Mouse (Mus musculus) heart, embryonic 13.5 days (tissue): ENCODE measurements around the gene Eno1. TPM values are rescaled to one million over a fixed set of nuclear protein-coding genes. Genes with fewer than 3 reads are reported as not detected.

Experiments used
- ATAC-seq: fragments of 200-750 bp; cut with Nextera tagmentation; 2 replicates; pipeline ENCODE4 v1.8.0; 2017; ENCODE audit warnings: moderate TSS enrichment; ENCODE audit not compliant: insufficient number of reproducible peaks, low FRiP score, low TSS enrichment; ENCODE audit errors: extremely low read depth
- H3K27ac ChIP-seq: fragments of 300-500 bp; sonication (generic); replicated peaks from 2 replicates; pipeline ENCODE4 v1.5.1; 2015; ENCODE audit warnings: moderate library complexity, mild to moderate bottlenecking, inconsistent platforms
- H3K27me3 ChIP-seq: fragments of 300-500 bp; sonication (generic); replicated peaks from 2 replicates; pipeline ENCODE4 v1.6.1; 2015; ENCODE audit warnings: mild to moderate bottlenecking, inconsistent platforms
- H3K36me3 ChIP-seq: fragments of 300-500 bp; sonication (generic); 2 replicates; pipeline ENCODE4 v1.6.1; 2015; ENCODE audit warnings: mild to moderate bottlenecking, inconsistent platforms
- H3K4me1 ChIP-seq: fragments of 300-500 bp; sonication (generic); 2 replicates; pipeline ENCODE4 v1.6.1; 2015; ENCODE audit warnings: inconsistent platforms
- H3K4me2 ChIP-seq: fragments of 300-500 bp; sonication (generic); 2 replicates; pipeline ENCODE4 v1.6.1; 2015; ENCODE audit warnings: inconsistent platforms, mild to moderate bottlenecking, moderate library complexity
- H3K4me3 ChIP-seq: fragments of 300-500 bp; sonication (generic); 2 replicates; pipeline ENCODE4 v1.5.1; 2015; ENCODE audit warnings: moderate library complexity, mild to moderate bottlenecking, inconsistent platforms
- H3K9ac ChIP-seq: fragments of 300-500 bp; sonication (generic); 2 replicates; pipeline ENCODE4 v1.6.1; 2015; ENCODE audit warnings: inconsistent platforms, mild to moderate bottlenecking, moderate library complexity
- H3K9me3 ChIP-seq: fragments of 300-500 bp; sonication (generic); 2 replicates; pipeline ENCODE4 v1.6.1; 2016; ENCODE audit warnings: inconsistent platforms
- WGBS: fragments of 180-500 bp; shearing (Covaris S2); methylation state at CpG from one replicate; pipeline ENCODE4 v1.1.7; 2015; ENCODE audit warnings: mixed read lengths; 5-methylcytosine and 5-hydroxymethylcytosine counted together
- polyA plus RNA-seq: library from polyadenylated mRNA; unstranded; fragments of >200 nt; fragmentation: Nextera tagmentation; extraction: Ambion mirVana; gene quantifications from 2 replicates; pipeline ENCODE4 v1.2.1, GENCODE M21; 2015

Eno1 gene
- polyA plus RNA-seq, 1 experiment from 2014 or later: 1,911 TPM

DNA sequence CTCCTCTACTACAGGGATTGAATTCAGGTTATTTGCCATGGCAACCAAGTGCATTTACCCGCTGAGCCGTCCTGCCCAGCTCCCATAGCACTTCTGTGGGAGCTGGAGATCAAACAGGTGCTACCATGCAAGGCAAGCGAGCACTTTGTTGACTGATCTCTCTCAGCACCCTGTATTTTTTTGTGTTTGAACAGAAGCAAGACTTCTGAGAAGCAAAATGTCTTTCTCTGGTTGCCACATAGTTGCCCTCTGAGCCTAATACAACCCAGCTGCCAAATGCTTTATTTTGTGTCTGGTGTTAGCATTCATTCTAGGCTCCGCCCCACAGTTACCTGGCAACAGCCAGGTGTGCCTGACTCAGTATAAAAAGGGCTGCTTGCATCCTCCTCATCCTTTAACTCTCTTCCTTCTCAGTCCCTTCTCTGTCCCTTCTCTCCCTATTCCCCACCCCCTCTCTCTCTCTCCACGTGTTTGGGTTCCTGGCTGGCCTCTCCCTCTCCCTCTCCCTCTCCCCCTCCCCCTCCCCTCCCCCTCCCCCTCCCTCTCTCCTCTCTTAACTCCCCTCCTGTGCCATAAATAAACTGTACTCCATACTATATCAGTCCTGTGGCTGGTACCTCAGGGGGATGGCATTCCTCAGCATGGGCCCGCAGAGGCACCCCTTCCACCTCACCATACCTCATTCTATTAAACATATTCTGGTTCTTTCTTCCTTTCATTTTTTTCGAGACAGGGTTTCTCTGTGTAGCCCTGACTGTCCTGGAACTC is 7.8 kb upstream of the Eno1 start:
- WGBS: 46% methylated on average over 7 of the region's 7 CpGs
- ATAC-seq: peak; percentile 45
- Histone ChIP-seq H3K27me3 (no peaks in the 10 kb centered on the region), H3K4me2 (no peak overlapping the region), H3K9me3 (no peaks in the 10 kb centered on the region), H3K36me3 (no peaks in the 10 kb centered on the region), H3K4me1 (peaks cover 49% of the 10 kb centered on the region), H3K4me3 (no peak overlapping the region), H3K27ac (peak overlapping the region; percentile 53), H3K9ac (no peak overlapping the region; the same call in 1 of the 2 replicates)

DNA sequence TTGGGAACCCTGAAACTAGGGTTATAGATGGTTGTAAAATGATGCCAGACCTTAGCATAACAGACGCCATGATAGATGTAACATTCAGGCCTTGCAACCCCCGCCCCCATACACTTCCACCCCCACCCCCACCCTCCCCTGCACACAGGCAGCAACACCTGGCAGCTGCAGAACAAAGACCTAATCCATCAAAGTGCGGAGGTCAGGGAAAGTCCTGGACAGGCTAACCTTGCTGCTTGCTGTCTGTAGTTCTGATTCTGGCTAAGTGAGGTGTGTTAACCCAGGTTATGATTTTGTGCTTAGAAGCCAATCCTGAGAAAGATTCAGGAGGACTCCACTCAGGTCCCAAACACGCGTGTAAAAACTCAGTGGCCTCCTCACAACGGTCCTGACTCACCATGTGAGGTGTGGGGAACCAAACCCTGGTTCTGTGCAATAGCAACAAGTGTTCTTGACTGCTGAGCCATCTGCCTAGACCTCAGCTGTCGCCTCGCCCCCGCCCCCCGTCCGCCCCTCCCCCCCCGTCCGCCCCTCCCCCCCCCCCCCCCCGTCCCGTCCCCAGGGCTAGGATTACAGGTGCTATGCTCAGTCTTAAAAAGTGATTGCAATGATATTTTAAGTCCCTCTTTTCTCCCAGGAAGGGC is 6.7 kb upstream of the Eno1 start:
- no peak overlapping the region; the same call in 1 of the 2 replicates for H3K9ac ChIP-seq
- no peaks in the 10 kb centered on the region for H3K27me3 ChIP-seq
- ATAC-seq: no peak
- no peaks in the 10 kb centered on the region for H3K9me3 ChIP-seq
- H3K4me1 ChIP-seq: peaks cover 56% of the 10 kb centered on the region
- no peaks in the 10 kb centered on the region for H3K36me3 ChIP-seq
- H3K4me2 ChIP-seq: no peak overlapping the region
- WGBS: 26% methylated on average over 14 of the region's 15 CpGs
- peak overlapping the region; percentile 79 for H3K27ac ChIP-seq
- H3K4me3 ChIP-seq: no peak overlapping the region

DNA sequence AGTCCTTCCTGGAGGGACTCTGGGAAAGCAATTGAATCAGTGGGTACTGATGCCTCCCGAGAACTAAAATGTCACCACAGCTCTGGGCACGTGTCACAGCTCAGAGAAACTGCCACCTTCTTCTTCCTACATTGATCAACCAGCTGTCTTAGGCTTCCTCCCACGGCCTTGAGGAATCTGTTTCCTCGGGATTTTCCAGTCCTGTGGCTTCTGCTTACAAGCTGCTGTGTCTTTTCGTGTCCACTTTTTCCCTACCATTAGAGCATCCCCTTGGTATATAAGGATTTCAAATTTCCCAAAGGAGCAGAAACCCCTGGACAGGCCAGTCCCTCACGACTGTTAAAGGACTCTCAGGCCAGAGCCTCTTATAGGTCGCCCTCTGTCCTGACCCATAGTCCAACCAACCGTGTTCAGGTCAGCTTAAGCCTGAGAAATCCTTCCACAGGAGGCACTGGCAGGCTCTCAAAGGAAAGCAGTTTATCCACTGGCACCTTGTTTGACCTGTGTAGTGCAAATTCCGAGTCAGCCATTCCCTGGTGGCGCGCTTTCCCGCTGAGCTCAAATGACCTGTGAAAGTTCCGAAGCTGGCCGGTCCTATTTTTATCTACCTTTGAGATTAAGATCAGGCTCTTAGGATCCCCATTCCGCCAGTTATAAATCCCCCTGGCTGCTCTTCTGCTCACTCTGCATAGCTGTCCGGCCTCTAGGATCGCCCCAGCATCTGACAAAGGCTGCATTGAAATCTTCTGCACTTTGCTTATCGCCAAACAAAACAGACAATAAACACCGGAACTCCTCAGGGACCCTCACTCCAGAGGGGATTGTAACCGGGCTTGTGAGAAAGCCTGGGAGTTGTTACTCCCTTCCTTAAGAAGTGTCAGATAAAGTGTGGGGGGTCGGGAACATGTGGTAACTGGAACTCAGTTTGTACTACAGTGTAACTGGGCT is 5.8 kb upstream of the Eno1 start:
- Histone ChIP-seq H3K27me3 (no peaks in the 10 kb centered on the region), H3K9me3 (no peaks in the 10 kb centered on the region), H3K27ac (peak overlapping the region; percentile 79), H3K4me1 (peaks cover 63% of the 10 kb centered on the region), H3K9ac (peak overlapping the region; percentile 69), H3K36me3 (no peaks in the 10 kb centered on the region), H3K4me3 (no peak overlapping the region), H3K4me2 (peak overlapping the region; percentile 45)
- no peak for ATAC-seq
- WGBS: 14% methylated on average over 21 of the region's 21 CpGs

DNA sequence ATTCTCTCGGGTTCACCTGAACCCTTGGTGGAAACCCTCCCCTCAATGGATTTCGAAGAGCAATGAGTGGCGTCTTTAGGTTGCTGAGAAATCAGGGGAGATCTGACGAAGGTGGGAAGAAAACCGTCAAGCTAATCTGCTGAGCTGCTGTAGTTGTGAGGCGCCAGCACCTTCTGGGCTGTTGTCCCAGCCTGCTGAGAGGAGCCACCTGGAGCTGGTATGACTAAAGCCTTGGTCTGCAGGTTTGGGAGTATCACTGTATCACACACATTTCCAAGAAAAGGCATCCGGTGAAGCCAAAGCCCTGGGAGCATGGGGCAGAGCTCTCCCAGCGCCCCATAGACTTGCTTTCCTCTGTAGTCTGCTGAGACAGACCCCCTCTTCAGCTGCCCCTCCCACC is 4.7 kb upstream of the Eno1 start:
- Histone ChIP-seq H3K4me1 (peaks cover 66% of the 10 kb centered on the region), H3K9me3 (no peaks in the 10 kb centered on the region), H3K27ac (no peak overlapping the region), H3K4me3 (no peak overlapping the region), H3K36me3 (no peaks in the 10 kb centered on the region), H3K4me2 (no peak overlapping the region), H3K27me3 (no peaks in the 10 kb centered on the region), H3K9ac (no peak overlapping the region; the same call in none of the 2 replicates)
- ATAC-seq: no peak
- WGBS: 50% methylated on average over 8 of the region's 8 CpGs

DNA sequence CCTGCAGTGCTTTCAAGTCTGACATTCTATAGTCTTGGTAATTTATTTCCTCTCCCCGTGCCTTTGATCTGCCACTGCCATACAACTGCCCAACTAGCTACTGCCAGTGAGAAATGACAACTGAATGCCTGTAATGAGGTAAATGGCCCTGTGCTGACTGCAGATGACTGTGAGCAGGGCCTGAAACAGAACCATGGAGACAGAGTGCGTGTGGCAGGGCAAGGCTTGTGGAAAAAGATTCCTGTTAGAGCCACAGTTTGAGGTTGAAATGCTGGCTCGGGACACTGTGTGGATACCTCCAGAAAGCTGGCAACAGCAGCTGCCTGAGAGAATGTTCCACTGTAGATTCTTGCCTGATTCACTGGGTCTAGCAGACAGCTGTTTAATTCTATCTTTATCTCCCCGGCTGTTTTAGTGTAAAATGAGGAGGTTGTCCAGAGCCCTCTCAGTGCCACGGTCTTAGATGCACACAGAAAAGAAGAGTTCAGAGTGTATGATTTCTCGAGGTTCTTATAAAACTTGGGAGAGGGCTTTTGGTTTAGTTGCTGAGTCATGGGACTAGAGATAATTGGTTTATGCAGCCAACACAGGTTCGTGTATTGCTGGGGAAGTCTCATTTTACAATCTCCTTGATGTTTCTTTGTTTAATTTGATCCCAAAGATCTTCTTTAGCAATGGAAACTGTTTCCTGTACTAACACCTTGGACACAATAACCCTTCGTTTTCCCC is 1.8 kb upstream of the Eno1 start:
- no peak for ATAC-seq
- Histone ChIP-seq H3K27ac (peak overlapping the region; percentile 99), H3K4me3 (no peak overlapping the region), H3K27me3 (no peaks in the 10 kb centered on the region), H3K4me2 (no peak overlapping the region), H3K9me3 (no peaks in the 10 kb centered on the region), H3K4me1 (peaks cover 63% of the 10 kb centered on the region), H3K9ac (0 out of 2 replicates have a peak overlapping the region, but pooled peaks have one; percentile 50), H3K36me3 (peaks cover 10% of the 10 kb centered on the region)
- 44% methylated on average over 8 of the region's 8 CpGs for WGBS

DNA sequence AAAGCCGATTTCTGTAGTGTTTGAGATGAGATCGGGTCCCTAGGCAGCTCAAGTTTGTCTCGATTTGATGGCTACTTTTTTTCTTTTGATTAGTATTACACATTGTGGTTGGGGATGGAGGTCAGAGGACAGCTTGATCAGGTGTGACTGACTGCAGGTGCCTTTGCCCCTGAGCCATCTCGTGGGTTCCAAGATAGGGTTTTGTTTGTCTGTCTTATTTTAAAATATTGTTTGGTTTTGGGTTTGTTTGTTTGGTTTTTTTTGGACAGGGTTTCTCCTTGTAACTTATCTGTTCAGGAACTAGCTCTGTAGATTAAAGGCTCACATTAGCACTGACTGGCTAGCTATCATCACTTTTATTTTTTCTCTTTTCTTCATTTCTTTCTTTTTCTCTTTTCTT is 936 bp upstream of the Eno1 start:
- WGBS: 76% methylated on average over 4 of the region's 4 CpGs
- Histone ChIP-seq H3K4me2 (no peak overlapping the region), H3K4me1 (peaks cover 61% of the 10 kb centered on the region), H3K27ac (peak overlapping the region; percentile 99), H3K9ac (no peak overlapping the region), H3K27me3 (no peaks in the 10 kb centered on the region), H3K9me3 (no peaks in the 10 kb centered on the region), H3K4me3 (no peak overlapping the region), H3K36me3 (peaks cover 16% of the 10 kb centered on the region)
- no peak for ATAC-seq

DNA sequence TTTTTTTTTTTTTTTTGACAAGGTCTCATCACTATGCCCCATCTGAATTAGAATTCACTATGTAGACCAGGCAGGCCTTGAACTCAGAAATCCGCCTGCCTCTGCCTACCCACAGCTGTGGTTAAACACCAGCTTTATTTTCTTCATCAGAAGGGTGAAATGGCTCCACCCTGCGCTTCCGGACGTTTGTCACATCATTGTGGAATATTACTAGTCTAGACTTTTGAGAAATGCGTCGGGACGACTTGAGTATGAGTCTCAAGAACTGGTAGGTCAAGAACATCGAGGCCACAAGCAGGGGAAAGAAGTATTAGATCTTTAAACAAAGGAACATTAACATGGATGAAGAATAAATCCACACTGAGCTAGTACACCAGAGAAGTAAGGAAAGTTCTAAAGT is 490 bp upstream of the Eno1 start:
- H3K27ac ChIP-seq: peak overlapping the region; percentile 99
- H3K36me3 ChIP-seq: peaks cover 21% of the 10 kb centered on the region
- H3K9me3 ChIP-seq: no peaks in the 10 kb centered on the region
- peak overlapping the region; percentile 75 for H3K4me2 ChIP-seq
- WGBS: 77% methylated on average over 8 of the region's 8 CpGs
- peak overlapping the region; percentile 92 for H3K4me3 ChIP-seq
- peak overlapping the region; percentile 99 for H3K9ac ChIP-seq
- peaks cover 61% of the 10 kb centered on the region for H3K4me1 ChIP-seq
- no peaks in the 10 kb centered on the region for H3K27me3 ChIP-seq
- ATAC-seq: no peak

DNA sequence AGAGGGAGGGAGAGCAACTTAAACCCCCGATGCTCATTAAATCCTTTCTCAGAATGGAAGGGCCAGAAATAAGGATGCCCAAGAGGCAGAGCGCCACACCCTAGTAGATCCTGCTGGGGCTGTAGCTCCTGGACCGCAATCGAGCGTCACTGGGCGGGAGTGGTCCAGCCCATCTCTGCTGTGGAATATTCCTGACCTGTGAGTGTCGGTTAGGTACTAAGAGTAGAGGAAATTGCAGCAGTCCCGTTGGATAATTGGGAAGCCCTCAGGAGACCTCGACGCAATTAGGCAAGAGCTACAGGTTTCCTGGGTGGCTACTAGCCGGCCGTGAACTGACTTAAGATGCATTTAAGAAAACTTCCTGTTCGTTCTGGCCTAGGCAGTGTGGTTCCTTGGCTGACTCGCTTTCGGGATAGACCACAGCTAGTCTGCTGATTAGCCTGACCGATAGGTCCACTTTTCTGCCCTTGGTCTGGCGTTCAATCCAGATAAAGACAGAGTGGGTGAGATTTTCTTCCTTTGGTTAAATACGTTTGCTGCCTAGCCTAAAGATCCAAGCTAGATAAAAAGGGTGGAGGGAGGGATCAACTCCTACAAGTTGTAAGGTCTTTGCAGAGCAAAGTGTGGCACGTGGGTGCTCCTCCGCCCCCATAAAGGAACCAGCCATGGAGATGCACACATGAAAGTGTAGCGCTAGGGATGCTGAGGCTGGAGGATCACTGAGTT is 1.3 kb downstream of the Eno1 start:
- H3K4me2 ChIP-seq: peak overlapping the region; percentile 75
- H3K36me3 ChIP-seq: peaks cover 38% of the 10 kb centered on the region
- no peak for ATAC-seq
- peak overlapping the region; percentile 92 for H3K4me3 ChIP-seq
- under 1% methylated on average over 21 of the region's 21 CpGs for WGBS
- peak overlapping the region; percentile 99 for H3K9ac ChIP-seq
- no peaks in the 10 kb centered on the region for H3K27me3 ChIP-seq
- peaks cover 66% of the 10 kb centered on the region for H3K4me1 ChIP-seq
- no peaks in the 10 kb centered on the region for H3K9me3 ChIP-seq
- peak overlapping the region; percentile 99 for H3K27ac ChIP-seq

DNA sequence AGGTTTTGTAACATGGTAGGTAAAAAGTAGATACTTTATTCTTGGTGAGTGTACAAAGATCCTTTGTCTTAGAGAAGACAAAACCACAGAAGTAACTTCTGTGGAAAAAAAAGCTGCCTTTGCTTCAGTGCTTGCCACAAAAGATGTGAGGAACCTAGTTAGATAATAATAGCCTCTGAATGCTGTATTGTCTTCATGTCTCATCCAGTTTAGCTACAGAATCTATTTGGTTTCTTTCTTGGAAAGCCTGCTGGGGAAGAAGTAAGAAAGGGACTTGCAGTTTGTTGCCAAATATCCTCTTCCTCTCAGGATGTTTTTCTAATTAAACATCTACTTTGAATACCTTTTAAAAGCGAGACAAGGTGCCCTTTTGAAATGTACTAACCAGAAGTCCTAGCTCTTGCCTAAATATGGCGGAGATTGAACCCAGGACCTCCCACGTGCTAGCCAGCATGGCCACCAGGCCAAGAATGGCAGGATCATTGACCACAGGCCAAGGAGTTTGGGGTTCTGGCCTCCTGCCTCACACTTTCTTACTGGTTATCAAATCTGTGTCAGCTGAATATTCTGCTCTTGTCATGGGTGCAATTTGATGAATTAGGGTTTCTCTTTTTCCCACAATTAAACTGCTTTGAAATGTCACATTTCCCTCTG is 2.0 kb downstream of the Eno1 start:
- H3K4me1 ChIP-seq: peaks cover 74% of the 10 kb centered on the region
- ATAC-seq: no peak
- H3K9me3 ChIP-seq: no peaks in the 10 kb centered on the region
- peak overlapping the region; percentile 99 for H3K27ac ChIP-seq
- WGBS: 6% methylated on average over 3 of the region's 3 CpGs
- no peaks in the 10 kb centered on the region for H3K27me3 ChIP-seq
- peak overlapping the region; percentile 75 for H3K4me2 ChIP-seq
- peak overlapping the region; percentile 99 for H3K9ac ChIP-seq
- H3K36me3 ChIP-seq: peaks cover 46% of the 10 kb centered on the region
- peak overlapping the region; percentile 92 for H3K4me3 ChIP-seq

DNA sequence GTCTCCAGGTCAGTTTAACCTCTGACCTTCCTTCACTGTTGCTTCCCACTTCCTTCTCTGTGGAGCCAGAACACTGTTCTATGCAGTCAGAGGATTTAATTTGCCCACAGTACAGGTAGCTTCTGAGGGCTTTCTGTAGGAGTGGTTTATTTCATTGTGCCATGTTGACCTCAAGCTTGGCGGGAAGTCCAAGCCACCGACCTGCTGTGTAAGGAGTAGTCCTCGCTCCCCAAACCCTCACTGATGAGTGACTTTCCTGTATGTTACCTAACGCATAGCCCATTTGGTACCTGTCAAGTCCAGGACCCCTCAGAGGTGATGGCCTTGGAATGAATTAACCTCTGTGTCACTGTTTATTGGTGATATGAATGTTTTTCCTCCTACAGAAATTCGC is 2.6 kb downstream of the Eno1 start:
- ATAC-seq: no peak
- peak overlapping the region; percentile 75 for H3K4me2 ChIP-seq
- H3K36me3 ChIP-seq: peaks cover 51% of the 10 kb centered on the region
- WGBS: 18% methylated on average over 5 of the region's 5 CpGs
- no peaks in the 10 kb centered on the region for H3K27me3 ChIP-seq
- peak overlapping the region; percentile 99 for H3K27ac ChIP-seq
- H3K9ac ChIP-seq: peak overlapping the region; percentile 99
- H3K4me3 ChIP-seq: peak overlapping the region; percentile 92
- H3K9me3 ChIP-seq: no peaks in the 10 kb centered on the region
- peaks cover 79% of the 10 kb centered on the region for H3K4me1 ChIP-seq
